Mouse (Mus musculus) megakaryocyte, embryonic 14.5 days (primary cell): Measurements from ENCODE around the gene Clasp2.

Experiments
- FLI1 ChIP-seq: IDR thresholded peaks from 2 replicates; pipeline ENCODE4 v1.6.1; 2012; ENCODE audit warnings: low read length, inconsistent platforms, mixed read lengths
- GATA1 ChIP-seq: IDR thresholded peaks from 3 replicates; pipeline ENCODE4 v1.6.1; 2012; ENCODE audit warnings: mixed read lengths, low read length, inconsistent platforms, borderline replicate concordance

DNA sequence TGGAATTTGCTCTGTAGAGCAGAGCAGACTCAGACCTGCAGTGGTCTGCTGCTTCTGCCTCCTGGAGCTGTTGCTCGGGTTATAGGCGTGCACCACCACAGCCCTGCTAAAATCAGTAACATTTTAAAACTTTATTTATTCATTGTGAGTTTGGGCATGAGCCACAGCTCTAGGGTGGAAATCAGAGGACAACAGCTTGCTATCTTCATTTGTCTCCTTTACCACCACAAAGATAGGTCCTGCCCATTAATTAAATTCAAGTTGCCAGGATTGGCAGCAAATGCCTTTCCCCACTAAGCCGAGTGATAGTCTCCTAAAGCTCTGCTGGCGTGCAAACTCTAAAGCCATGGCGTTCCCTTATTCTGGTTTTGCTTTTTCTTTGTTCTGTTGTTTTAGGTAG, 194.4 kb downstream of the Clasp2 start:
- no peak for TF ChIP-seq GATA1
- TF ChIP-seq FLI1, result no peak
